Mouse (Mus musculus) lung, embryonic 14.5 days (tissue): ENCODE measurements around the gene Det1. TPM values are rescaled to one million over a fixed set of nuclear protein-coding genes. Genes with fewer than 3 reads are reported as not detected.

ENCODE experiments used
- ATAC-seq: fragments of 200-750 bp; cut with Nextera tagmentation; 2 replicates; pipeline ENCODE4 v1.8.0; 2017; ENCODE audit warnings: mild to moderate bottlenecking, moderate TSS enrichment, moderate library complexity; ENCODE audit not compliant: insufficient read depth
- DNase-seq: peaks from one replicate; pipeline ENCODE4 v3.0.0-alpha.2; 2015
- H3K27ac ChIP-seq: fragments of 300-500 bp; sonication (generic); 2 replicates; pipeline ENCODE4 v1.5.1; 2014; ENCODE audit warnings: low read depth, mild to moderate bottlenecking, moderate library complexity
- H3K27me3 ChIP-seq: fragments of 300-500 bp; sonication (generic); 2 replicates; pipeline ENCODE4 v1.6.1; 2014; ENCODE audit warnings: low read length, control low read depth; ENCODE audit not compliant: insufficient read depth
- H3K36me3 ChIP-seq: fragments of 300-500 bp; sonication (generic); 2 replicates; pipeline ENCODE4 v1.6.1; 2014; ENCODE audit warnings: control low read depth; ENCODE audit not compliant: insufficient read depth
- H3K4me1 ChIP-seq: fragments of 300-500 bp; sonication (generic); 2 replicates; pipeline ENCODE4 v1.6.1; 2014; ENCODE audit warnings: antibody characterized with exemption, control low read depth; ENCODE audit not compliant: insufficient read depth
- H3K4me2 ChIP-seq: fragments of 300-500 bp; sonication (generic); 2 replicates; pipeline ENCODE4 v1.6.1; 2014; ENCODE audit warnings: mild to moderate bottlenecking
- H3K4me3 ChIP-seq: fragments of 300-500 bp; sonication (generic); 2 replicates; pipeline ENCODE4 v1.5.1; 2014; ENCODE audit warnings: low read depth, low read length
- H3K9ac ChIP-seq: fragments of 300-500 bp; sonication (generic); 2 replicates; pipeline ENCODE4 v1.6.1; 2014
- H3K9me3 ChIP-seq: fragments of 300-500 bp; sonication (generic); 2 replicates; pipeline ENCODE4 v1.6.1; 2016; ENCODE audit warnings: low read depth, low read length, control low read depth
- CTCF ChIP-seq: IDR thresholded peaks from 2 replicates; pipeline ENCODE4 v1.5.1; 2016; ENCODE audit warnings: antibody characterized with exemption, low read depth
- WGBS: fragments of 180-500 bp; shearing (Covaris S2); extraction: QIAGEN DNeasy Blood & Tissue Kit; methylation state at CpG from one replicate; pipeline ENCODE4 v1.1.7; 2014; 5-methylcytosine and 5-hydroxymethylcytosine counted together
- polyA plus RNA-seq: library from polyadenylated mRNA; unstranded; fragments of >200 nt; fragmentation: Nextera tagmentation; extraction: Ambion mirVana; gene quantifications from 2 replicates; pipeline ENCODE4 v1.2.1, GENCODE M21; 2014

Gene Det1
- 19.7 and 22.0 TPM in 2 replicates for polyA plus RNA-seq

- Histone ChIP-seq H3K27me3 (no peaks in the 10 kb centered on the region), H3K27ac (peak within 1 kb of the TSS; percentile 63), H3K4me1 (0 out of 2 replicates have a peak, but pooled peaks cover 4% of the 10 kb centered on the region), H3K4me3 (peak within 1 kb of the TSS; percentile 85), H3K9ac (peak within 1 kb of the TSS; percentile 90), H3K36me3 (peaks cover 19% of the 10 kb centered on the region), H3K4me2 (peak within 1 kb of the TSS; percentile 81), H3K9me3 (no peaks in the 10 kb centered on the region)
- DNase-seq (peak; percentile 97), ATAC-seq (peak; percentile 98)
- WGBS, result 1% methylated on average over 54 of the region's 54 CpGs
- TF ChIP-seq CTCF, result peak; percentile 89
Measured at GRCm38 (mm10) chr7:78846737-78847434, at the start of gene Det1. TSS of gene Det1 (minus strand) at chr7:78847263.

- peaks cover 6% of the 10 kb centered on the region for H3K4me1 ChIP-seq
- H3K27me3 ChIP-seq, result no peaks in the 10 kb centered on the region
- peak within 1 kb of the TSS; percentile 38; the same call in 1 of the 2 replicates for H3K27ac ChIP-seq
- H3K4me3 ChIP-seq, result peak within 1 kb of the TSS; percentile 90
- no peaks in the 10 kb centered on the region for H3K9me3 ChIP-seq
- peak; percentile 97 for ATAC-seq
- peak within 1 kb of the TSS; percentile 78 for H3K9ac ChIP-seq
- WGBS, result under 1% methylated on average over 53 of the region's 53 CpGs
- 0 out of 2 replicates have a peak, but pooled peaks cover 4% of the 10 kb centered on the region for H3K36me3 ChIP-seq
- peak within 1 kb of the TSS; percentile 76 for H3K4me2 ChIP-seq
- TF ChIP-seq CTCF, result no peak
- DNase-seq, result peak; percentile 99
Measured at GRCm38 (mm10) chr7:78895653-78896333, 48.7 kb upstream of the Det1 start, which contains the start of gene Aen. TSS of gene Aen (plus strand) at chr7:78895854.

- DNase-seq (no peak), ATAC-seq (no peak)
- TF ChIP-seq CTCF, result no peak
- H3K4me2 ChIP-seq, result peak overlapping the region; percentile 60
- peak overlapping the region; percentile 90 for H3K4me3 ChIP-seq
- H3K9ac ChIP-seq, result peak overlapping the region; percentile 24; the same call in 1 of the 2 replicates
- H3K36me3 ChIP-seq, result 0 out of 2 replicates have a peak, but pooled peaks cover 4% of the 10 kb centered on the region
- no peaks in the 10 kb centered on the region for H3K9me3 ChIP-seq
- H3K27me3 ChIP-seq, result no peaks in the 10 kb centered on the region
- no peak overlapping the region for H3K27ac ChIP-seq
- H3K4me1 ChIP-seq, result peaks cover 6% of the 10 kb centered on the region
- 56% methylated on average over 13 of the region's 13 CpGs for WGBS
Measured at GRCm38 (mm10) chr7:78895021-78895652, 48.1 kb upstream of the Det1 start.

GRCm38 (mm10) chr7:78893917-78894316 lies 46.9 kb upstream of the Det1 start:
- Histone ChIP-seq H3K9ac (no peak overlapping the region), H3K4me2 (no peak overlapping the region), H3K9me3 (no peaks in the 10 kb centered on the region), H3K36me3 (0 out of 2 replicates have a peak, but pooled peaks cover 4% of the 10 kb centered on the region), H3K4me3 (no peak overlapping the region), H3K27ac (no peak overlapping the region), H3K27me3 (peaks cover 4% of the 10 kb centered on the region; the same call in 1 of the 2 replicates), H3K4me1 (peaks cover 6% of the 10 kb centered on the region)
- DNase-seq (no peak), ATAC-seq (no peak)
- WGBS, result 81% methylated on average over 10 of the region's 10 CpGs
- no peak for TF ChIP-seq CTCF

- Histone ChIP-seq H3K27ac (no peak overlapping the region), H3K27me3 (peaks cover 9% of the 10 kb centered on the region; the same call in 1 of the 2 replicates), H3K9me3 (no peaks in the 10 kb centered on the region), H3K36me3 (no peaks in the 10 kb centered on the region), H3K9ac (no peak overlapping the region), H3K4me1 (no peaks in the 10 kb centered on the region), H3K4me3 (no peak overlapping the region), H3K4me2 (no peak overlapping the region)
- peak; percentile 93 for DNase-seq
- ATAC-seq, result no peak
- 2% methylated on average over 16 of the region's 16 CpGs for WGBS
- TF ChIP-seq CTCF, result peak; percentile 95
Measured at GRCm38 (mm10) chr7:78890641-78891040, 43.6 kb upstream of the Det1 start.

GRCm38 (mm10) chr7:78887431-78887842 lies 40.4 kb upstream of the Det1 start:
- Histone ChIP-seq H3K27ac (no peak overlapping the region), H3K4me3 (no peak overlapping the region), H3K27me3 (peaks cover 30% of the 10 kb centered on the region), H3K4me2 (no peak overlapping the region), H3K4me1 (no peaks in the 10 kb centered on the region), H3K36me3 (no peaks in the 10 kb centered on the region), H3K9me3 (no peaks in the 10 kb centered on the region), H3K9ac (no peak overlapping the region)
- 77% methylated on average over 9 of the region's 9 CpGs for WGBS
- no peak for DNase-seq
- no peak for ATAC-seq
- no peak for TF ChIP-seq CTCF
